Mouse (Mus musculus): Measurements from ENCODE around the gene Zbtb16. TPM values are rescaled to one million over a fixed set of nuclear protein-coding genes. Genes with fewer than 3 reads are reported as not detected.

The Zbtb16 gene
- total and polyA plus RNA-seq, 3 experiments: 15.7 to 150 (median 149) TPM

- peak; percentile 76 to 78 for DNase-seq
- 7% methylated on average over 6 of the region's 6 CpGs for WGBS
- H3K27ac ChIP-seq: no peak overlapping the region
- no peaks in the 10 kb centered on the region; the same call in 1 of the 2 replicates for H3K4me1 ChIP-seq (ENCODE audit: control insufficient read depth, insufficient read depth, low read length)
- intact Hi-C loops (cut with DNase I): loop anchor here (1.0 to 10.0 kb wide), 3 partner anchors 34 to 376 kb away; partner anchors contain the start of gene Rexo2
- H3K79me2 ChIP-seq (replicated peaks; ENCODE audit: control insufficient read depth, insufficient read depth, low read length): no peaks in the 10 kb centered on the region
- TF ChIP-seq POLR2A (IDR thresholded peaks at IDR 0.05; ENCODE audit: insufficient read depth, low read depth, low read length) (no peak), CTCF (IDR thresholded peaks at IDR 0.05) (peak; percentile 97), EP300 (IDR thresholded peaks at IDR 0.05; ENCODE audit: insufficient read depth, low read depth, low read length) (peak; percentile 91)
- no peak overlapping the region for H3K4me3 ChIP-seq
- H3K9ac ChIP-seq (ENCODE audit: low read depth, low read length): no peak overlapping the region
- H3K27me3 ChIP-seq (ENCODE audit: control insufficient read depth, insufficient read depth, low read length): no peaks in the 10 kb centered on the region
- no peaks in the 10 kb centered on the region for H3K36me3 ChIP-seq (ENCODE audit: control insufficient read depth, insufficient read depth, low read length)
Measured at GRCm38 (mm10) chr9:48860526-48860845, 24.5 kb upstream of the Zbtb16 start.

GRCm38 (mm10) chr9:48859828-48860525 is 24.0 kb upstream of the Zbtb16 start:
- WGBS: 42% methylated on average over 10 of the region's 10 CpGs
- Histone ChIP-seq H3K27ac (no peak overlapping the region), H3K27me3 (ENCODE audit: control insufficient read depth, insufficient read depth, low read length) (no peaks in the 10 kb centered on the region)

GRCm38 (mm10) chr9:48857944-48858343 is 21.9 kb upstream of the Zbtb16 start:
- Histone ChIP-seq H3K4me3 (no peak overlapping the region), H3K79me2 (replicated peaks; ENCODE audit: control insufficient read depth, insufficient read depth, low read length) (no peaks in the 10 kb centered on the region), H3K9ac (ENCODE audit: low read depth, low read length) (no peak overlapping the region), H3K4me1 (ENCODE audit: control insufficient read depth, insufficient read depth, low read length) (peaks cover 3% of the 10 kb centered on the region), H3K27me3 (ENCODE audit: control insufficient read depth, insufficient read depth, low read length) (no peaks in the 10 kb centered on the region), H3K27ac (no peak overlapping the region), H3K36me3 (ENCODE audit: control insufficient read depth, insufficient read depth, low read length) (no peaks in the 10 kb centered on the region)
- WGBS: 66% methylated on average over 7 of the region's 7 CpGs
- no peak for TF ChIP-seq POLR2A (IDR thresholded peaks at IDR 0.05; ENCODE audit: insufficient read depth, low read depth, low read length)
- TF ChIP-seq CTCF (IDR thresholded peaks at IDR 0.05): no peak
- no peak for TF ChIP-seq EP300 (IDR thresholded peaks at IDR 0.05; ENCODE audit: insufficient read depth, low read depth, low read length)
- DNase-seq: peak; percentile 13 to 28
- intact Hi-C loops (cut with DNase I): loop anchor here (2.0 kb wide), 1 partner anchor 17 kb away; no protein-coding TSS in a partner anchor

More at GRCm38 (mm10) chr9:48859828-48860525, 24.0 kb upstream of the Zbtb16 start:
- H3K79me2 ChIP-seq (replicated peaks; ENCODE audit: control insufficient read depth, insufficient read depth, low read length): no peaks in the 10 kb centered on the region
- no peaks in the 10 kb centered on the region; the same call in 1 of the 2 replicates for H3K4me1 ChIP-seq (ENCODE audit: control insufficient read depth, insufficient read depth, low read length)
- H3K36me3 ChIP-seq (ENCODE audit: control insufficient read depth, insufficient read depth, low read length): no peaks in the 10 kb centered on the region
- no peak overlapping the region for H3K4me3 ChIP-seq
- intact Hi-C loops (cut with DNase I): loop anchor here (1.0 to 10.0 kb wide), 4 partner anchors 19 to 375 kb away; partner anchors contain the start of gene Rexo2
- H3K9ac ChIP-seq (ENCODE audit: low read depth, low read length): no peak overlapping the region
- TF ChIP-seq POLR2A (IDR thresholded peaks at IDR 0.05; ENCODE audit: insufficient read depth, low read depth, low read length) (no peak), CTCF (IDR thresholded peaks at IDR 0.05) (no peak), EP300 (IDR thresholded peaks at IDR 0.05; ENCODE audit: insufficient read depth, low read depth, low read length) (no peak)
- no peak for DNase-seq

- H3K27ac ChIP-seq: no peak overlapping the region
- no peak for DNase-seq
- H3K79me2 ChIP-seq (replicated peaks; ENCODE audit: control insufficient read depth, insufficient read depth, low read length): no peaks in the 10 kb centered on the region
- no peak overlapping the region for H3K4me3 ChIP-seq
- H3K4me1 ChIP-seq (ENCODE audit: control insufficient read depth, insufficient read depth, low read length): peaks cover 3% of the 10 kb centered on the region
- 84% methylated on average over 4 of the region's 4 CpGs for WGBS
- TF ChIP-seq CTCF (IDR thresholded peaks at IDR 0.05) (peak; percentile 59), EP300 (IDR thresholded peaks at IDR 0.05; ENCODE audit: insufficient read depth, low read depth, low read length) (no peak), POLR2A (IDR thresholded peaks at IDR 0.05; ENCODE audit: insufficient read depth, low read depth, low read length) (no peak)
- no peaks in the 10 kb centered on the region for H3K27me3 ChIP-seq (ENCODE audit: control insufficient read depth, insufficient read depth, low read length)
- H3K36me3 ChIP-seq (ENCODE audit: control insufficient read depth, insufficient read depth, low read length): no peaks in the 10 kb centered on the region
- no peak overlapping the region for H3K9ac ChIP-seq (ENCODE audit: low read depth, low read length)
- intact Hi-C loops (cut with DNase I): no loop called here
Measured at GRCm38 (mm10) chr9:48856240-48856639, 20.2 kb upstream of the Zbtb16 start.

GRCm38 (mm10) chr9:48849531-48849930 is 13.5 kb upstream of the Zbtb16 start:
- no peak overlapping the region for H3K27ac ChIP-seq
- H3K36me3 ChIP-seq (ENCODE audit: control insufficient read depth, insufficient read depth, low read length): no peaks in the 10 kb centered on the region
- H3K27me3 ChIP-seq (ENCODE audit: control insufficient read depth, insufficient read depth, low read length): no peaks in the 10 kb centered on the region
- TF ChIP-seq CTCF (IDR thresholded peaks at IDR 0.05) (no peak), EP300 (IDR thresholded peaks at IDR 0.05; ENCODE audit: insufficient read depth, low read depth, low read length) (no peak)
- H3K4me1 ChIP-seq (ENCODE audit: control insufficient read depth, insufficient read depth, low read length): peaks cover 3% of the 10 kb centered on the region; the same call in 1 of the 2 replicates
- WGBS: 80% methylated on average over 5 of the region's 5 CpGs
- intact Hi-C loops (cut with DNase I): no loop called here
- no peak overlapping the region for H3K4me3 ChIP-seq
- no peak for DNase-seq
- no peaks in the 10 kb centered on the region for H3K79me2 ChIP-seq (replicated peaks; ENCODE audit: control insufficient read depth, insufficient read depth, low read length)
- no peak overlapping the region for H3K9ac ChIP-seq (ENCODE audit: low read depth, low read length)

GRCm38 (mm10) chr9:48839568-48839967 is 3.5 kb upstream of the Zbtb16 start:
- Histone ChIP-seq H3K4me1 (ENCODE audit: control insufficient read depth, insufficient read depth, low read length) (peaks cover 4% of the 10 kb centered on the region; the same call in 1 of the 2 replicates), H3K9ac (ENCODE audit: low read depth, low read length) (no peak overlapping the region), H3K79me2 (replicated peaks; ENCODE audit: control insufficient read depth, insufficient read depth, low read length) (no peaks in the 10 kb centered on the region), H3K36me3 (ENCODE audit: control insufficient read depth, insufficient read depth, low read length) (no peaks in the 10 kb centered on the region), H3K27ac (no peak overlapping the region), H3K4me3 (no peak overlapping the region), H3K27me3 (ENCODE audit: control insufficient read depth, insufficient read depth, low read length) (no peaks in the 10 kb centered on the region)
- intact Hi-C loops (cut with DNase I): no loop called here
- no peak for DNase-seq
- TF ChIP-seq EP300 (IDR thresholded peaks at IDR 0.05; ENCODE audit: insufficient read depth, low read depth, low read length) (no peak), POLR2A (IDR thresholded peaks at IDR 0.05; ENCODE audit: insufficient read depth, low read depth, low read length) (no peak), CTCF (IDR thresholded peaks at IDR 0.05) (no peak)
- WGBS: 95% methylated on average over 3 of the region's 3 CpGs
